Mouse (Mus musculus): Measurements from ENCODE around the gene Gm6525.

The Gm6525 gene

DNA sequence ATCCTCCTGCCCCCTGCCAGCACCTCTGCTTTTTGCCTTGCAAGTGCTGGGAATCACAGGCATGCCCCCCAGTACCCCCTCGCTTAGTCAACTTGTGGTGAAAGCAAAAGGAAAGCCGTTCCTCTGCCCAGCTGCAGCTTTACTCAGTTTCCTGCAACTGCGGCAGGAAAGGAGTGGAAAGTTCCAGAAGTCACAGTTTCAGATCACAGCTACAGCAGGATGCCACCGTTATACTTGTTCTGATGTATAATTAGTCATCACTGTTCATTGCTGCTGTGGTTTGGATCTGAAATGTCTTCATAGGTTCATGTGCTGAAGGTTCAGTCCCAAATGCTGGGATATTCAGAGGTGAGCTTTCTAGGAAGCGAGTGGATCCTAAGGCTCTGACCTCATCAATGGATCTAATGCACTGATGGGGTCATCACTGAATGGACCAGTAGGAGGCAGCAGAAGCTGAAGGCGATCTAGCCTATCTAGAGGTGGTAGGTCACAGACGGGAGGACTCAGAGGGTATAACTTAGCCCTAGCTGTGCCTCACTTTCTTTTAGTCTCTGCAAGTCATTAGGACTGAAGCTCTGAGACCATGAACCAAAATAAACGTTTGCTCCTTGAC is 4.4 kb upstream of the Gm6525 start:
- in situ Hi-C loops (cut with MboI, MseI): loop anchor here (5.0 kb wide), 1 partner anchor 143 kb away; no protein-coding TSS in a partner anchor

- in situ Hi-C loops (cut with MboI, MseI): loop anchor here (5.0 kb wide), 1 partner anchor 140 kb away; no protein-coding TSS in a partner anchor
Observed at GRCm38 (mm10) chr3:84172406-84172805, 1.5 kb upstream of the Gm6525 start.

GRCm38 (mm10) chr3:84175337-84176315 is 1.7 kb downstream of the Gm6525 start:
- in situ Hi-C loops (cut with MboI, MseI): no loop called here

GRCm38 (mm10) chr3:84177834-84178233 is 3.9 kb downstream of the Gm6525 start:
- in situ Hi-C loops (cut with MboI, MseI): no loop called here

DNA sequence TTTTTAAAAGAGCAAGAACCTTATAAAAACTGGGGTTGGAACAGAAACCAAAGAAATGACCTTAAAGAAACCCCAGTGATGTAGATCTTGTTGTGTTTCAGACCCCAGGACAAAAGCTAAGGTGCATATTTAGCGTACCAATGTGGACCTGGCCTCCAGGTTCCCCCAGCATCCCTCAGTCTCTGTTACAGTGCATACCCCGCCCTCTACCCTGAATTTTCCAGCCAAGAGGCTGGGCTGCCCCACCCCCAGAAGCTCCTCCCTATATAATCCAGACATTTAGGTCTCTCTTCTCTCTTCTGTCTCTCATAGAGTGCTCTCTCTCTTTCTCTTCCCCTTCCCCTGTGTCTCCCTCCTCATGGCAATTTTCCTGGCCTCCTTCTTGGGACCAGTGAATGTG is 6.4 kb downstream of the Gm6525 start:
- in situ Hi-C loops (cut with MboI, MseI): loop anchor here (10.0 kb wide), 1 partner anchor 364 kb away; no protein-coding TSS in a partner anchor

DNA sequence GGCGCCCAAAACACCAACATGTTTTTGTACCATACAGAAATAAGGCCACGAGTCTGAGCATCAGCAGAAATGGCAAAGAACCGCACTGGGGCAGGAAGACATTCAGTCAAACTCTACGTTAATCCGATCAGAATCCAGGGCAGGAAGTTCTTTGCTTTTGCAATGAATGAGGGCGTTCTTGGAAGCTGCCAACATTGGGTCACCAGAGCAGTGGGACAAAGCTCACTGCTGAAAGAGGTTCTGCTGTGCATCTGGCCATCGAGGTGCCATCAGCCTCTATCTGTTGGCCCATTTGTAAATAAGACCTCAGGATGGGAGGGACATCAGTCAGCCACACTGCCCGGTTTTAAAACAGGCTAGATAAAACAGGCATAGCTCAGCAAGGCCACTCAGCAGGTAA is 7.2 kb downstream of the Gm6525 start:
- in situ Hi-C loops (cut with MboI, MseI): loop anchor here (10.0 kb wide), 1 partner anchor 364 kb away; no protein-coding TSS in a partner anchor

- in situ Hi-C loops (cut with MboI, MseI): loop anchor here (10.0 kb wide), 1 partner anchor 363 kb away; no protein-coding TSS in a partner anchor
Observed at GRCm38 (mm10) chr3:84181717-84182116, 7.8 kb downstream of the Gm6525 start.

DNA sequence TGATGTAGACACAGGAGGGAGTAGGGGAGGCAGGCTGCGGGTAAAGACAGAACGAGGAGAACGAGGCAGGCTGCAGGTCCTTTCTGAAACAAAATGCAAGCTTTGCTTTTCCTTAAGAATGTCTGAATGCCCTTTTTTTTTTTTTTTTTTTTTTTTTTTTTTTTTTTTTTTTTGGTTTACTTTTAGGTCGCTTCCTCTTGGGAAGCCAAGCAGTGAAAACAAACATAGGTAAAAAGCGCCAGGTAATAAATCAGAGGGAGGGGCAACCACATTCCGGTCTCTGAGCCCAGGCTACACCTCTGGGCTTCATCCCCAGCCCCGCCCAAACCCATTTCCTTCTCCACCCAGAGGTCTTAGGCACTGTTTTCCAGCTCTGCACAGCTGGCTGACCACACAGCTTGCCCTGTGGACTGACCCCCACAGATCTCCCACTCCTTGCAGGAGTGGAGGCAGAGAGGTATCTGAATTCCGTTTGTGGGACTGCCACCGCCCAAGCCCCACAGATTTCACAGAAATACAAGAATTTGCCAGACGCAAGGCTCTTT is 15.8 kb downstream of the Gm6525 start:
- in situ Hi-C loops (cut with MboI, MseI): loop anchor here (10.0 kb wide), 1 partner anchor 355 kb away; no protein-coding TSS in a partner anchor

DNA sequence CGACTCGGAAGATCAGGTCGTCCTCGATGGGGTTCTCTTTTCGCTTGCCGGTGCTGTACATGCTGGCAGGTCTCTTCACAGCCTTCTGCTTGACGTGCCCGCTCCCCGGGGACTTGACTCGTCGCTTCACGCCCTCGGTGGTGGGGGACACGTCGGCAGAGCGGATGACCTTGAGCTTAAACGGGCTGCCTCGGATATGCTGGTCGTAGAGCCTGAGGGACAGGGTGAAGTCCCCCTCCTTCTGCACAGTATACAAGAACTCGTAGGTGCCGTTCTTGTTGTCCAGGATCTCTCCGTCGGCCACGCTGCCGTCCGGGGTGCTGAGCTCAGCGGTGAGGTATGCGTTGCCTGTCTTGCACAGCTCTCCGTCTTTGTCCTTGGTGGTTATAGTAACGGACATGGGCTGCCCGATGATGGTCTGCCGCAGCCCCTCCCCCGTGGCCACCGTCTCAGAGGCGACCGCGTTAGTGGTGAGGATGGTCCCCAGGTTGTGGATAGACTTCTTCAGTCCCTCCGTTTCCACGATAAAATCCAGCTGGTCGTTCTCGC is 16.7 kb downstream of the Gm6525 start:
- in situ Hi-C loops (cut with MboI, MseI): no loop called here

DNA sequence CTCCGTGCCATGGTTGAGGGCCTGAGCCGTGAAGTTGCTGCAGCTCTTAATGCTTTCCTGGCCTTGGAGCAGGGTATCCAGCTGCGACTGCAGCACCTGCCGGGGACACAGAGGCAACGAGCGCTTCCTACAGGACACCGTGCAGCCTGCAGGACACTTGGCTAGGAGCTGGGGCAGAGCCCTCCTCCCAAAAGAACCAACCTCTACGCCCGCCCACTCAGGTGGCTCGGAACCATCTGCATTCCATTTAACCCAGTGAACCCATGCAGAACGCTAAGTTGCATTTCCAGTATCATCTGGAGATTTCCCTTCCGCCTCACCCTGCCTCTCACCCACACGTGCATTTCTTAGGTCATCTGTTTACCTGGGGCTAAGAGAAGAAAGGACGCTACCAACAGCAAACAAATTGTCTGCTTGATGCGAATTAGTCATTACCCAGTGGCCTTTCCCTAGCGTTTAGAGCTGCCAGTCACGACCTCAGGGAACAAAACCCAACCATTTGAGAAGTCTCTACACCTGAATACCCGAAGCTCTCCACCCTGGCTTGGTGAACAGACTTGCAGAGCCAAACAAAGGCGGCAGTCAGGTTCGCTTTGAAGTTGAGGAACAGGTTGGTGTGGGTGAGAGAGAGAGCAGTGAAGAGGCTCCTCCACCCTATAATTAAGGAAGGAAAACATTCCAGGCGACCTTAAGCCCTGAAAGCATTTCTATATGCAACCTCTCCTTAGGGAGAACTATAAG is 17.4 kb downstream of the Gm6525 start:
- in situ Hi-C loops (cut with MboI, MseI): no loop called here

DNA sequence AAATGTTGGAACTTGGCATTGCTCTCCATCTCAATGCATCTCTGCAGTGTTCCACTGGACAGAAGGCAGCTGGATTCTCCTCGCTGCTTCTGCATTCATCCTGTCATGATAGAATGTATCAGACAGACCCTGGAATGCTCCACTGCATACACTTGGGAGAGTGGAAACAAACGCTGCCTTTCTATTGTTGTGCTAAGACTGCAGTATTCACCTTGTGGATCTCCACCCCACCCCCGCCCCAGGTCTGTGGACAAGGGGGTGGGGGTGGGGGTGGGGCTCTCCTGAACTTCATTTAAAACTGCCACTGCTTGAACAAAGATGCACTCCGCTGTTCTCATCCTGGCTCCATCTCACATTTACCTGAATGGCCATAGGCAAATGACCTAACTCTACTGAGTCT is 20.0 kb downstream of the Gm6525 start:
- in situ Hi-C loops (cut with MboI, MseI): no loop called here

DNA sequence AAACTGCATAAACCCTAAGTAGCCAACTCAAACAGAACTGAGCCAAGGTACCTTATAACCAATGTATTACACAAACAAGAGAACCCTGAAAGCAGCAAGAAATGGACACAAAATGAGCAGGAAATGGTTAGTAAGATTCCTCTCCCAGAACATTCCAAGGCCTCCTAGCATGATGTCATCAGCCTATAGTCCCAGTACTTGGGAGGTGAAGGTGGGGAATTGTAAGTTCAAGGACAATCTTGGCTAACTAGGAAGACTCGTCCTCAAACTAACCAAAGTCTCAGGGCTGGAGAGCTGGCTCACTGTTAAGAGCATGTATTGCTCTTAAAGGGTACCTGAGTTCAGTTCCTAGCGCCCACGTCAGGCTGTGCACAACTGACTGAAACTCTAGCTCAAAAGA is 24.3 kb downstream of the Gm6525 start:
- in situ Hi-C loops (cut with MboI, MseI): no loop called here

DNA sequence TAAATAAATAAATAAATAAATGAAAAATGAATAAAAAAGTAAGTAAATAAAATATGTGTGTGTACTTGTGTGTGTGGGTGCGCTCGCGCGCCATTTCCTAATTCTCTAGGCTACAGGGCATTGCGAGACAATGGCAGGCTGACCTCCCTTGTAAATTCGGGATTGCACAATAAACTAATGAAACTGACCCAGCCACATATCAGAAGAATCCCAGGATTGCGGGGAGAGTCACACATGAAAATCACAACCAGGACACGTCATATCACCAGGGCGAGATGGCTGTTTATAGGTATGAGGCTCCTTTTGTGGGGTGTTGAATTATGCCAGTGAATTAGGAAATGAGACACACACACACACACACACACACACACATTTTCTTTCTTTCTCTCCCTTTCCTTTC is 25.6 kb downstream of the Gm6525 start:
- in situ Hi-C loops (cut with MboI, MseI): no loop called here

DNA sequence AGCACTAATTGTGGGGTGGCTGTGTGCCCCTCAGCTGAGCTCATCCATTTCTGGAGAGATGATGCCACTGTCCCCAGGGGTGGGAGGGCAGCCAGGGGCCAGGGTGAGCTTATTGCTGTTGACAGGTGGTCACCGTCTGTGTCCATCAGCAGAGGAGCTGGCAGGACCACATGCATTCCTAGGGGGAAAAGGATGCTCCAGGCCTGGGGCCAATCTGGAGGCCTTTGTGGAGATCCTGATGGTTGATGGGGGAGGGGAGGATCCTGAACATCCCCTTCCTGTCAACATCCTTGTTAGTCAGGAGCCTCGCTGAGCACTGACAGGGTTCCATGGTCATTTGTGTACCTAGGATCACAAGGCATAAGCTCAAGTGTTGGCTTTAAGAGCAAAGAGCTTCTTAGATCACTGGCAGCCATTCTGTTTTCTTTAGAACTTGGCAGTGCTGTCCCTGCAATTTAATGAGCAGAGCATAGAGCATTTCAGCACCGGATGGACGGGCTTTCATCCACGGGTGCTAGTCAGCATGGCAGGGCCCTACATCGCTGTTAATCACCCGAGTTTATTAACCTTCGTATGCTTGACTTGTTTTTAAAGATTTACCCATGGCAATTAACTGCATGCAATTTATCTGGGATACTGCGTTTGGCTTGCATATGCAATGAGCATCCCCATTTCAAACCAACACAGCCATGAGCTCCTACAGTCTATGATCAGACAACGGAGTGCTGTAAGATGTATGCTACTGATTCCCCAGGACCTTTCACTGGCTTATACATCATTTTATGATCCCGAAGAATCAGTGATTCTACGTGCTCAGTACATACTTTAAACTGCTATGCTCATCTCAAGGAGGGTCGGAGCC is 26.9 kb downstream of the Gm6525 start:
- in situ Hi-C loops (cut with MboI, MseI): no loop called here

DNA sequence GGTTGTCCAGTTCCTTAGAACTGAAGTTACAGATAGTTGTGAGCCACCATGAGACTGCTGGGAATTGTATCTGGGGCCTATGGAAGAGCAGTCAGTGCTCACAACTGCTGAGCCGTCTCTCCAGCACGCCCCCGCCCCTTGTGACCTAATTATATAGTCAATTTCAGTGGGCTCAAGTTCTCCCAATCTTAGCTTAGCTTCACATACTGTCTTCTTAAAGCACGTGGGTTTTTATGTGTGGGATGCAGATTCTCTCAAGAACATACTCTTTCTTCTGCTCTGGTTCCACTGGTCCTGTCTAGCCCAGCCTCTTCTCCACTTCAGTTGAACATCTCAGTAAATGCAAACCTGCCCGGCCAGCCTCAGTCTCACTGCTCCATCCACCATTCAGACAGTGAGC is 30.7 kb downstream of the Gm6525 start:
- in situ Hi-C loops (cut with MboI, MseI): no loop called here

DNA sequence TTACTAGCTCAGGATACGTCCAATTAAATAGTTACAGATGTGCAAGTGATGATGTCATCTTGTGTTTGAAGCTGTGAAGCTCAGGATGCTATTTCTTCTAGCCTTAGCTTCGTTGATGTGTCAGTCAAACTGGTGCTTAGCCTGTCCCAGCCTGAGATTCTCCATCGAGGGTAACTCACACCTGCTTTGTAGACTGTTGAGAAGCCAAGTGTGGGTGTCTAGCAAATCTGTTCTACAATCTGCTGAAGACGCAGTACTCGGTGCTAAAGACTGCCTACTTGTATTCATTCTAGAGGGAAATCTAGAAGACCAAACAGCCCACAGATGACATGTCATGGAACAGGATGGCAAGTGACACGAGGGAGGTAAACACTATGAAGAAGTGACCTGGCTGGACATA is 31.7 kb downstream of the Gm6525 start:
- in situ Hi-C loops (cut with MboI, MseI): no loop called here

GRCm38 (mm10) chr3:84206106-84206505 is 32.2 kb downstream of the Gm6525 start:
- in situ Hi-C loops (cut with MboI, MseI): no loop called here

- in situ Hi-C loops (cut with MboI, MseI): no loop called here
Observed at GRCm38 (mm10) chr3:84207366-84207765, 33.5 kb downstream of the Gm6525 start.

- in situ Hi-C loops (cut with MboI, MseI): no loop called here
Observed at GRCm38 (mm10) chr3:84208475-84208874, 34.6 kb downstream of the Gm6525 start.

- in situ Hi-C loops (cut with MboI, MseI): no loop called here
Observed at GRCm38 (mm10) chr3:84208917-84209513, 35.1 kb downstream of the Gm6525 start.

Measured in regulatory T cell (primary cell).